Mouse (Mus musculus): ENCODE measurements around the gene Fam131c. TPM values are rescaled to one million over a fixed set of nuclear protein-coding genes. Genes with fewer than 3 reads are reported as not detected.

Fam131c gene
- total RNA-seq (2012; rRNA removed) (not detected in 2 replicates), total RNA-seq (2014; rRNA removed) (not detected in 2 replicates), polyA plus RNA-seq (2012; ENCODE audit: insufficient read length, low read depth) (not detected in 2 replicates)

GRCm38 (mm10) chr4:141367997-141368791 lies at the start of gene Fam131c:
TSS of gene Fam131c (plus strand) at chr4:141368220.
- in situ Hi-C loops (cut with MboI; ENCODE audit: low pct_ligation_motif_present, low pct_unique_long_range_greater_than_20kb, low sequenced_read_pairs): loop anchor here (10.0 kb wide), 1 partner anchor 223 kb away; the partner anchor contains the start of gene Fbxo42

DNA sequence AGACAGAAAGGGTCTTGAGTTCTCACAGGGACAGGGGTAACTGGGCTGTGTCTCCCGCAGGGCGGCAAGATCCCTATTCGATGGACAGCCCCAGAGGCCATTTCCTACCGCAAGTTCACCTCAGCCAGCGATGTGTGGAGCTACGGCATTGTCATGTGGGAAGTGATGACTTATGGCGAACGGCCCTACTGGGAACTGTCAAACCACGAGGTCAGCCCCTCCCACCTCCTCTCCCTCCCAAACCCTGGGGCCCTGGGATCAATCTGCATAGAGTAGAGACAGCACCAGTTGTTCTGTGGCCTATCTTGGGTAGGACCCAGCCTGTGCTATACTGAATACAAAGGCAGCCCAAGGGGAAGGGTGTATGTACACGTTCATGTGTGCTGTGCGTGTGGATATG lies 45.5 kb upstream of the Fam131c start:
- Histone ChIP-seq H3K4me3 (replicated peaks in 1 of 3; ENCODE audit: low read depth in 2 of 3, low read length in 2 of 3, poor library complexity in 1 of 3) (no peak overlapping the region), H3K4me1 (ENCODE audit: control insufficient read depth in 1 of 2, insufficient read depth in 2 of 2) (peaks cover 0 to 3% of the 10 kb centered on the region in 2 experiments; a peak in 2 of 4 replicates), H3K27ac (ENCODE audit: insufficient read depth, low read depth) (no peak overlapping the region), H3K4me2 (ENCODE audit: insufficient read depth, low read depth, poor library complexity, severe bottlenecking) (no peak overlapping the region), H3K27me3 (replicated peaks) (peaks cover 55% of the 10 kb centered on the region), H3K36me3 (replicated peaks in 1 of 2; ENCODE audit: control insufficient read depth in 1 of 2, insufficient read depth in 1 of 2, low read length in 1 of 2) (peaks cover 0 to 6% of the 10 kb centered on the region in 2 experiments), H3K79me2 (replicated peaks; ENCODE audit: control insufficient read depth, extremely low read depth, insufficient read depth, poor library complexity, severe bottlenecking) (no peaks in the 10 kb centered on the region), H3K9ac (ENCODE audit: insufficient read depth, low read depth) (no peak overlapping the region), H3K9me3 (replicated peaks; ENCODE audit: low read length) (no peaks in the 10 kb centered on the region)
- in situ Hi-C loops (cut with MboI; ENCODE audit: low pct_ligation_motif_present, low pct_unique_long_range_greater_than_20kb, low sequenced_read_pairs): no loop called here
- no peak for DNase-seq (ENCODE audit: extremely low read depth)
- TF ChIP-seq GABPA (IDR thresholded peaks at IDR 0.05; ENCODE audit: insufficient replicate concordance, low read depth, low read length) (no peak), MAZ (IDR thresholded peaks at IDR 0.05; ENCODE audit: low read depth, low read length) (no peak), USF2 (conservative IDR thresholded peaks at IDR 0.05; ENCODE audit: low read depth, low read length) (no peak), MYC (IDR thresholded peaks at IDR 0.05; ENCODE audit: low read depth, low read length) (no peak), EP300 (IDR thresholded peaks at IDR 0.05; ENCODE audit: low read length) (no peak), KAT2A (IDR thresholded peaks at IDR 0.05; ENCODE audit: insufficient replicate concordance, low read length) (no peak), JUN (IDR thresholded peaks at IDR 0.05; ENCODE audit: insufficient read depth, low read depth, low read length) (no peak), ZMIZ1 (IDR thresholded peaks at IDR 0.05; ENCODE audit: low read depth, low read length) (no peak), ELF1 (IDR thresholded peaks at IDR 0.05; ENCODE audit: low read depth, low read length) (no peak), TCF12 (IDR thresholded peaks at IDR 0.05; ENCODE audit: low read depth, low read length) (no peak), POLR2A (IDR thresholded peaks at IDR 0.05; ENCODE audit: low read depth, low read length) (no peak), MAX (IDR thresholded peaks at IDR 0.05; ENCODE audit: low read length) (no peak)
- dilution Hi-C loops (cut with MboI; ENCODE audit: extremely low pct_ligation_motif_present, extremely low pct_unique_long_range_greater_than_20kb, low sequenced_read_pairs): no loop called here

More at GRCm38 (mm10) chr4:141367997-141368791, at the start of gene Fam131c:
- H3K4me3 ChIP-seq (replicated peaks in 1 of 3; ENCODE audit: low read depth in 2 of 3, low read length in 2 of 3, poor library complexity in 1 of 3): no peak within 1 kb of the TSS
- H3K27ac ChIP-seq (ENCODE audit: insufficient read depth, low read depth): no peak within 1 kb of the TSS
- no peak within 1 kb of the TSS for H3K9ac ChIP-seq (ENCODE audit: insufficient read depth, low read depth)
- TF ChIP-seq JUND (conservative IDR thresholded peaks at IDR 0.05; ENCODE audit: low read depth, low read length) (no peak), E2F4 (IDR thresholded peaks at IDR 0.05; ENCODE audit: insufficient replicate concordance, low read depth, low read length) (no peak), JUN (IDR thresholded peaks at IDR 0.05; ENCODE audit: insufficient read depth, low read depth, low read length) (no peak), USF1 (IDR thresholded peaks at IDR 0.05; ENCODE audit: low read depth, low read length) (no peak), ZMIZ1 (IDR thresholded peaks at IDR 0.05; ENCODE audit: low read depth, low read length) (no peak), ZNF384 (IDR thresholded peaks at IDR 0.05; ENCODE audit: low read depth, low read length) (no peak), KAT2A (IDR thresholded peaks at IDR 0.05; ENCODE audit: insufficient replicate concordance, low read length) (no peak), MXI1 (IDR thresholded peaks at IDR 0.05; ENCODE audit: low read depth, low read length) (no peak), MAX (IDR thresholded peaks at IDR 0.05; ENCODE audit: low read length) (no peak), SIN3A (IDR thresholded peaks at IDR 0.05; ENCODE audit: low read length) (no peak), HCFC1 (IDR thresholded peaks at IDR 0.05; ENCODE audit: low read depth, low read length) (no peak), ELF1 (IDR thresholded peaks at IDR 0.05; ENCODE audit: low read depth, low read length) (no peak), USF2 (conservative IDR thresholded peaks at IDR 0.05; ENCODE audit: low read depth, low read length) (no peak), ZKSCAN1 (IDR thresholded peaks at IDR 0.05; ENCODE audit: borderline replicate concordance, low read depth, low read length) (no peak), ETS1 (conservative IDR thresholded peaks at IDR 0.05; ENCODE audit: low read depth, low read length) (no peak), EP300 (IDR thresholded peaks at IDR 0.05; ENCODE audit: low read length) (no peak)
- no peak for DNase-seq (ENCODE audit: extremely low read depth)
- peaks cover 92% of the 10 kb centered on the region for H3K27me3 ChIP-seq (replicated peaks)
- dilution Hi-C loops (cut with MboI; ENCODE audit: extremely low pct_ligation_motif_present, extremely low pct_unique_long_range_greater_than_20kb, low sequenced_read_pairs): no loop called here
- H3K9me3 ChIP-seq (replicated peaks; ENCODE audit: low read length): no peaks in the 10 kb centered on the region
- peak within 1 kb of the TSS; percentile 58 for H3K4me2 ChIP-seq (ENCODE audit: insufficient read depth, low read depth, poor library complexity, severe bottlenecking)
- no peaks in the 10 kb centered on the region for H3K36me3 ChIP-seq (replicated peaks in 1 of 2; ENCODE audit: control insufficient read depth in 1 of 2, insufficient read depth in 1 of 2, low read length in 1 of 2)
- peaks cover 2 to 3% of the 10 kb centered on the region in 2 experiments; a peak in 3 of 4 replicates for H3K4me1 ChIP-seq (ENCODE audit: control insufficient read depth in 1 of 2, insufficient read depth in 2 of 2)
- H3K79me2 ChIP-seq (replicated peaks; ENCODE audit: control insufficient read depth, extremely low read depth, insufficient read depth, poor library complexity, severe bottlenecking): no peaks in the 10 kb centered on the region

Measured in CH12.LX (cell line).